Mouse (Mus musculus) limb, embryonic 13.5 days (tissue): Measurements from ENCODE around the gene Cux1. TPM values are rescaled to one million over a fixed set of nuclear protein-coding genes. Genes with fewer than 3 reads are reported as not detected.
A peak's percentile ranks its signal among the peaks of the same experiment; 100 is the strongest.
"Not testable (repeated sequence)": the region's sequence is repeated elsewhere in the genome, so short reads cannot be mapped to it uniquely, and the experiment has no call there.

Experiments
- ATAC-seq: fragments of 200-750 bp; cut with Nextera tagmentation; 2 replicates; pipeline ENCODE4 v1.8.0; 2017; ENCODE audit warnings: low read depth, moderate number of reproducible peaks, moderate TSS enrichment; ENCODE audit not compliant: low FRiP score
- H3K27ac ChIP-seq: fragments of 300-500 bp; sonication (generic); 2 replicates; pipeline ENCODE4 v1.5.1; 2015; ENCODE audit warnings: inconsistent platforms, mild to moderate bottlenecking, moderate library complexity
- H3K27me3 ChIP-seq: fragments of 300-500 bp; sonication (generic); 2 replicates; pipeline ENCODE4 v1.6.1; 2015; ENCODE audit warnings: mild to moderate bottlenecking, inconsistent platforms
- H3K36me3 ChIP-seq: fragments of 300-500 bp; sonication (generic); 2 replicates; pipeline ENCODE4 v1.6.1; 2015; ENCODE audit warnings: inconsistent platforms, mild to moderate bottlenecking, moderate library complexity
- H3K4me1 ChIP-seq: fragments of 300-500 bp; sonication (generic); 2 replicates; pipeline ENCODE4 v1.6.1; 2015; ENCODE audit warnings: inconsistent platforms
- H3K4me2 ChIP-seq: fragments of 300-500 bp; sonication (generic); replicated peaks from 2 replicates; pipeline ENCODE4 v1.6.1; 2015; ENCODE audit warnings: inconsistent platforms, mild to moderate bottlenecking, moderate library complexity
- H3K4me3 ChIP-seq: fragments of 300-500 bp; sonication (generic); 2 replicates; pipeline ENCODE4 v1.5.1; 2015; ENCODE audit warnings: moderate library complexity, mild to moderate bottlenecking, inconsistent platforms
- H3K9ac ChIP-seq: fragments of 300-500 bp; sonication (generic); 2 replicates; pipeline ENCODE4 v1.6.1; 2015; ENCODE audit warnings: mild to moderate bottlenecking, inconsistent platforms
- H3K9me3 ChIP-seq: fragments of 300-500 bp; sonication (generic); 2 replicates; pipeline ENCODE4 v1.6.1; 2016; ENCODE audit warnings: inconsistent platforms
- whole genome bisulfite sequencing: fragments of 180-500 bp; shearing (Covaris S2); methylation state at CpG from one replicate; pipeline ENCODE4 v1.1.7; 2015; 5-methylcytosine and 5-hydroxymethylcytosine counted together
- polyA plus RNA-seq: library from polyadenylated mRNA; unstranded; fragments of >200 nt; fragmentation: Nextera tagmentation; extraction: Ambion mirVana; gene quantifications from 2 replicates; pipeline ENCODE4 v1.2.1, GENCODE M21; 2015

The Cux1 gene
- polyA plus RNA-seq, 1 experiment from 2014 or later, result 83.7 TPM

GRCm38 (mm10) chr5:136230348-136231035 is 336.8 kb downstream of the Cux1 start:
- peak; percentile 62 for ATAC-seq
- WGBS, result 65% methylated on average over 4 of the region's 4 CpGs
- Histone ChIP-seq H3K4me2 (no peak overlapping the region), H3K9me3 (no peaks in the 10 kb centered on the region), H3K36me3 (peaks cover 36% of the 10 kb centered on the region), H3K4me1 (no peaks in the 10 kb centered on the region), H3K27ac (no peak overlapping the region; the same call in 1 of the 2 replicates), H3K9ac (no peak overlapping the region), H3K4me3 (no peak overlapping the region), H3K27me3 (peaks cover 19% of the 10 kb centered on the region)

- Histone ChIP-seq H3K4me1 (no peaks in the 10 kb centered on the region), H3K9ac (no peak overlapping the region), H3K9me3 (0 out of 2 replicates have a peak, but pooled peaks cover 7% of the 10 kb centered on the region), H3K27ac (no peak overlapping the region), H3K4me2 (no peak overlapping the region), H3K36me3 (peaks cover 62% of the 10 kb centered on the region), H3K4me3 (no peak overlapping the region), H3K27me3 (peaks cover under 1% of the 10 kb centered on the region; the same call in 1 of the 2 replicates)
- 77% methylated on average over 7 of the region's 7 CpGs for WGBS
- no peak for ATAC-seq
Observed at GRCm38 (mm10) chr5:136226246-136226876, 340.9 kb downstream of the Cux1 start.

GRCm38 (mm10) chr5:136218585-136218984 is 348.7 kb downstream of the Cux1 start:
- Histone ChIP-seq H3K27ac (no peak overlapping the region), H3K9me3 (0 out of 2 replicates have a peak, but pooled peaks cover 2% of the 10 kb centered on the region), H3K4me3 (no peak overlapping the region), H3K27me3 (no peaks in the 10 kb centered on the region), H3K36me3 (peaks cover 37% of the 10 kb centered on the region), H3K4me1 (no peaks in the 10 kb centered on the region), H3K4me2 (no peak overlapping the region), H3K9ac (no peak overlapping the region)
- 81% methylated on average over 12 of the region's 12 CpGs for WGBS
- ATAC-seq, result no peak

- ATAC-seq, result no peak
- 64% methylated on average over 4 of the region's 4 CpGs for WGBS
- Histone ChIP-seq H3K4me3 (no peak overlapping the region), H3K27me3 (no peaks in the 10 kb centered on the region), H3K9me3 (no peaks in the 10 kb centered on the region), H3K36me3 (peaks cover 30% of the 10 kb centered on the region), H3K9ac (no peak overlapping the region), H3K27ac (no peak overlapping the region), H3K4me2 (no peak overlapping the region), H3K4me1 (no peaks in the 10 kb centered on the region)
Observed at GRCm38 (mm10) chr5:136217932-136218381, 349.3 kb downstream of the Cux1 start.

GRCm38 (mm10) chr5:136217004-136217665 is 350.2 kb downstream of the Cux1 start:
- Histone ChIP-seq H3K4me2 (no peak overlapping the region), H3K4me1 (no peaks in the 10 kb centered on the region), H3K9ac (peak overlapping the region; percentile 19; the same call in 1 of the 2 replicates), H3K27me3 (no peaks in the 10 kb centered on the region), H3K4me3 (no peak overlapping the region), H3K27ac (no peak overlapping the region), H3K9me3 (no peaks in the 10 kb centered on the region), H3K36me3 (peaks cover 28% of the 10 kb centered on the region)
- ATAC-seq, result no peak
- 82% methylated on average over 18 of the region's 18 CpGs for WGBS

GRCm38 (mm10) chr5:136215958-136216357 is 351.3 kb downstream of the Cux1 start:
- Histone ChIP-seq H3K36me3 (peaks cover 19% of the 10 kb centered on the region), H3K27ac (no peak overlapping the region), H3K9ac (no peak overlapping the region), H3K4me2 (no peak overlapping the region), H3K27me3 (no peaks in the 10 kb centered on the region), H3K9me3 (no peaks in the 10 kb centered on the region), H3K4me1 (no peaks in the 10 kb centered on the region), H3K4me3 (no peak overlapping the region)
- 87% methylated on average over 5 of the region's 5 CpGs for WGBS
- no peak for ATAC-seq

- H3K9ac ChIP-seq, result no peak overlapping the region
- no peaks in the 10 kb centered on the region for H3K4me1 ChIP-seq
- H3K9me3 ChIP-seq, result no peaks in the 10 kb centered on the region
- no peaks in the 10 kb centered on the region for H3K27me3 ChIP-seq
- H3K4me3 ChIP-seq, result no peak overlapping the region
- no peak for ATAC-seq
- no peak overlapping the region for H3K4me2 ChIP-seq
- peaks cover 19% of the 10 kb centered on the region for H3K36me3 ChIP-seq
- no peak overlapping the region for H3K27ac ChIP-seq
- 87% methylated on average over 3 of the region's 3 CpGs for WGBS
Observed at GRCm38 (mm10) chr5:136215211-136215610, 352.1 kb downstream of the Cux1 start.

GRCm38 (mm10) chr5:136213716-136214115 is 353.6 kb downstream of the Cux1 start:
- H3K27me3 ChIP-seq, result no peaks in the 10 kb centered on the region
- peaks cover 7% of the 10 kb centered on the region for H3K36me3 ChIP-seq
- no peak for ATAC-seq
- no peaks in the 10 kb centered on the region for H3K9me3 ChIP-seq
- H3K4me3 ChIP-seq, result no peak overlapping the region
- H3K4me2 ChIP-seq, result no peak overlapping the region
- no peak overlapping the region for H3K9ac ChIP-seq
- WGBS, result 82% methylated on average over 5 of the region's 5 CpGs
- no peaks in the 10 kb centered on the region for H3K4me1 ChIP-seq
- H3K27ac ChIP-seq, result no peak overlapping the region

GRCm38 (mm10) chr5:136212716-136213115 is 354.6 kb downstream of the Cux1 start:
- H3K9me3 ChIP-seq, result no peaks in the 10 kb centered on the region
- H3K4me3 ChIP-seq, result no peak overlapping the region
- 91% methylated on average over 11 of the region's 11 CpGs for WGBS
- H3K27ac ChIP-seq, result no peak overlapping the region
- H3K36me3 ChIP-seq, result no peaks in the 10 kb centered on the region
- no peaks in the 10 kb centered on the region for H3K4me1 ChIP-seq
- no peak overlapping the region for H3K9ac ChIP-seq
- ATAC-seq, result no peak
- H3K27me3 ChIP-seq, result no peaks in the 10 kb centered on the region
- H3K4me2 ChIP-seq, result no peak overlapping the region

- not testable (repeated sequence) for H3K4me2 ChIP-seq, H3K9me3 ChIP-seq, H3K4me1 ChIP-seq, H3K9ac ChIP-seq, H3K36me3 ChIP-seq, H3K27me3 ChIP-seq, H3K27ac ChIP-seq, ATAC-seq, H3K4me3 ChIP-seq
- WGBS, result 90% methylated on average over 14 of the region's 14 CpGs
Observed at GRCm38 (mm10) chr5:136211341-136212102, 355.8 kb downstream of the Cux1 start.

GRCm38 (mm10) chr5:136210549-136210948 is 356.7 kb downstream of the Cux1 start:
- Histone ChIP-seq H3K36me3 (no peaks in the 10 kb centered on the region), H3K27ac (no peak overlapping the region), H3K4me2 (no peak overlapping the region), H3K27me3 (no peaks in the 10 kb centered on the region), H3K4me1 (no peaks in the 10 kb centered on the region), H3K9me3 (no peaks in the 10 kb centered on the region), H3K4me3 (no peak overlapping the region), H3K9ac (no peak overlapping the region)
- WGBS, result 68% methylated on average over 5 of the region's 5 CpGs
- no peak for ATAC-seq

- Histone ChIP-seq H3K4me2 (no peak overlapping the region), H3K4me1 (peaks cover 15% of the 10 kb centered on the region), H3K4me3 (no peak overlapping the region), H3K27ac (no peak overlapping the region), H3K27me3 (no peaks in the 10 kb centered on the region), H3K36me3 (peaks cover 4% of the 10 kb centered on the region), H3K9me3 (no peaks in the 10 kb centered on the region), H3K9ac (no peak overlapping the region)
- ATAC-seq, result 0 out of 2 replicates have a peak, but pooled peaks have one; percentile 40
- 30% methylated on average over 7 of the region's 7 CpGs for WGBS
Observed at GRCm38 (mm10) chr5:136201832-136202231, 365.5 kb downstream of the Cux1 start.
